Mouse (Mus musculus): ENCODE measurements around the gene Abcc3.

DNA sequence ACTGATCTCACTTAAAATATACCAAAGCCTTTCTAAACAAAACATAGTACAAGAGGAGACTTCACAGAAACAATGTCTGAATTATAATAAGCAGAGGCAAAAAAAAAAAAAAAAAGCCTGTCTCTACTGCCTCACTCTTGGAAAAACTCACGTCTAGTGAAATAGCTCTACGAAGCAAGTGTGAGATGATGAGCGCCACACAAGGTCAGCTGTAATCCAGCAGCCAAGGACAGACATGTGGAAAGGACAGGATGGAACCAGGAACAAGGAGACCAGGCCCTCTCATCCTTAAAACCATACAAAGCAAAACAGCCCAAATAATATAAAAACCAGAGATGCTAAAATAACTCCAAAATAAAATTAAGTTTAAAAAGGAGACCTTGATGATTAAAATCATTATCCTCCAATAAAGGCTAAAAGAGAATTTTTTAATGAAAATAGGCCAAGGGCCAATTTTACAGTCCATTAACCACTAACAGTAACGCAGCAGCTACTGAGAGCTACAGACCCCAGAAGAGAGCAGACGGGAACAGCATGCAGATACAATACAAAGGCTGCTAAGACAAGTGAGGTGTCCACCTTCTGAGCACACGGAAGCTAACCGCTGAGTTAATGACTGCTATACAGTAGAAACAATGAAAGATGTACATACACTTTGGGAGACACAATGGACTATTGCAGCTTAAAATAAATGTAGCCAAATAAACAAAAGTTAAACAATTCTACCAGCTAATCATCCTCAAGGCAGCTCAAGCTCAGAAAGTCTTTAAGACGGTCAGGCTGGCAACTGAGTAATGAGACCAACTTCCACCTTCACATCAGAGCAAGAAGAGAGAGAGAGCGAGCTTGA lies 97.6 kb downstream of the Abcc3 start:
- TF ChIP-seq POLR2A (IDR thresholded peaks at IDR 0.05; ENCODE audit: borderline replicate concordance, insufficient read depth, low read length) (no peak), CTCF (IDR thresholded peaks at IDR 0.05; ENCODE audit: borderline replicate concordance, insufficient read depth, low read depth, low read length) (no peak)
